In the genomic region with DNA sequence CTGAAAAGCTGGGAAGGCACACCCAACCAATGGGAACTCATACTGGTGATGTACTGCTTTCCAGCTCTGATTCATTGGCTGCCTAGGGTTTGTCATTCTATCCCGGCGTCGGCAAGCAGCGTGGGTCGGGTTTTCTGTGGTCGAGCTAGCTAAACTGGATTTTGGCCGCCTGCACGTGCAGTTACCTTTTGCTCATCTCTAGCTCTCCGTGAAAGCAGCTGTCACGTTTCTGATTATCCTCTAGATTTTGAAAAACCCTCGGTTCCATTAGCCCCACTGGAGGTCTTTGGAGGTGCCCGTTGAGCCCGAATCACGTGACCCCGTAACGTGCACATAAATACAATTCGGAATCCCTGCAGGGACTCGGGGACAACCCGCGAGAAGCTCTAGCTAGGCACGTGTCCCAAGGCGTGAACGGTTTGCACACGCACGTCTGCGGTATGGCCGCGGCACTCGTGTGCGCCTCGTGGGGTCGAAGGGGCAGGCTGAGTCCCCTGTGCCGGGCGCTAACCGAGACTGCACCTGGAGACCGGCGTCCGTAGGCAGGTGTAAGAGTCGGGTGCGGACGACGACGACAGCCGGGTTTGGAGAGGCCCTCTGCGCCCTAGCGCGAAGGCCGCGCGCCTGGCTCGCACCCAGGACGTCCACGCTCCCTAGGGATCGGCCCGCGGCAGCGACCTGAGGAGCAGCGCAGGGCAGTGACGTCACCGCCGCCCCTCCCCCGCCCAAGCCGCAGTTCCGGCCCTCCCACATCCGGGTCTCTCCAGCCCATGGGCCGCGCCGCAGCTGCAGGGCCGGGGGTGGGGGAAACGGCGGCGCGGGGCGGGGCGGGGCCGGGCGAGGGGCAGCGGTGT, we compare ENCODE assay signal across 8 mouse cellular contexts. TPM values are rescaled to one million over a fixed set of nuclear protein-coding genes. Genes with fewer than 3 reads are reported as not detected.
A peak's percentile ranks its signal among the peaks of the same experiment; 100 is the strongest.
DNase-seq lines count a peak whose midpoint lies in the region; ATAC-seq and TF ChIP-seq lines count a peak whose summit lies in the region.

No protein-coding gene starts in this region.

- under 1% methylated on average over 67 of the region's 78 CpGs for WGBS in forebrain, embryonic 13.5 days
- under 1% methylated on average over 74 of the region's 78 CpGs for WGBS in neural tube, embryonic 15.5 days

- H3K9ac ChIP-seq in ES-E14 (ENCODE audit: insufficient read depth, low read depth, low read length, poor library complexity, severe bottlenecking): peak overlapping the region; percentile 98
- H3K9ac ChIP-seq in forebrain, embryonic 13.5 days: peak overlapping the region; percentile 98
- peak overlapping the region; percentile 87 for H3K9ac ChIP-seq in neural tube, embryonic 15.5 days (replicated peaks)

- ATAC-seq in cerebellum, adult (ENCODE audit: insufficient number of reproducible peaks, low FRiP score, low TSS enrichment): peak; percentile 87
- peak; percentile 93 for ATAC-seq in forebrain, embryonic 13.5 days
- ATAC-seq in neural tube, embryonic 15.5 days (ENCODE audit: low FRiP score): peak; percentile 95

- intact Hi-C loops in heart, postnatal 14 days (cut with DNase I): loop anchor here (5.0 kb wide), 2 partner anchors 87 to 223 kb away; a partner anchor contains a TSS

- H3K27ac ChIP-seq in ES-E14 (ENCODE audit: insufficient read depth, low read depth, low read length, poor library complexity, severe bottlenecking): peak overlapping the region; percentile 98
- H3K27ac ChIP-seq in forebrain, embryonic 13.5 days: peak overlapping the region; percentile 96
- H3K27ac ChIP-seq in neural tube, embryonic 15.5 days (replicated peaks): peak overlapping the region; percentile 96

- DNase-seq in ES-E14 (ENCODE audit: low read depth, low spot score): peak; percentile 87
- peak; percentile 96 to 97 for DNase-seq in heart, postnatal 14 days
- DNase-seq in layer of hippocampus, adult 11-12 months (ENCODE audit: low spot score): peak; percentile 93
- DNase-seq in lung, adult 18-20 months: peak; percentile 90 to 93
- peak; percentile 96 for DNase-seq in testis, postnatal 14 days (ENCODE audit: low spot score)

- no peaks in the 10 kb centered on the region for H3K36me3 ChIP-seq in ES-E14 (ENCODE audit: control insufficient read depth, insufficient read depth, low read length, poor library complexity, severe bottlenecking)
- H3K36me3 ChIP-seq in forebrain, embryonic 13.5 days (ENCODE audit: poor library complexity, severe bottlenecking): no peaks in the 10 kb centered on the region
- no peaks in the 10 kb centered on the region for H3K36me3 ChIP-seq in neural tube, embryonic 15.5 days

- H3K4me2 ChIP-seq in forebrain, embryonic 13.5 days: peak overlapping the region; percentile 70
- H3K4me2 ChIP-seq in neural tube, embryonic 15.5 days: peak overlapping the region; percentile 58

- no peaks in the 10 kb centered on the region for H3K27me3 ChIP-seq in forebrain, embryonic 13.5 days
- no peaks in the 10 kb centered on the region for H3K27me3 ChIP-seq in neural tube, embryonic 15.5 days (replicated peaks)

- no peaks in the 10 kb centered on the region for H3K9me3 ChIP-seq in ES-E14 (ENCODE audit: control insufficient read depth, insufficient read depth, low read depth, low read length)
- H3K9me3 ChIP-seq in forebrain, embryonic 13.5 days (replicated peaks): no peaks in the 10 kb centered on the region
- no peaks in the 10 kb centered on the region for H3K9me3 ChIP-seq in neural tube, embryonic 15.5 days (replicated peaks)

- H3K4me1 ChIP-seq in ES-E14 (ENCODE audit: control insufficient read depth in 2 of 2, insufficient read depth in 2 of 2, low read length in 2 of 2, poor library complexity in 1 of 2): peaks cover 8 to 13% of the 10 kb centered on the region in 2 experiments; a peak in 3 of 4 replicates
- peaks cover 33% of the 10 kb centered on the region for H3K4me1 ChIP-seq in forebrain, embryonic 13.5 days
- peaks cover 27% of the 10 kb centered on the region for H3K4me1 ChIP-seq in neural tube, embryonic 15.5 days

- peak overlapping the region; percentile 71 to 91 for H3K4me3 ChIP-seq in ES-E14 (ENCODE audit: insufficient read depth in 1 of 2, low read depth in 1 of 2, low read length in 2 of 2, poor library complexity in 1 of 2, severe bottlenecking in 1 of 2)
- peak overlapping the region; percentile 79 for H3K4me3 ChIP-seq in forebrain, embryonic 13.5 days
- H3K4me3 ChIP-seq in neural tube, embryonic 15.5 days (replicated peaks): peak overlapping the region; percentile 70

- in situ Hi-C loops in ES-E14 (cut with MboI; ENCODE audit: low sequenced_read_pairs in 2 of 2, unreplicated experiment in 2 of 2): no loop called here

TF ChIP-seq in ES-E14, 5 proteins besides CTCF, POLR2A, EP300 and RAD21:
- no peak for TF ChIP-seq MAFK (IDR thresholded peaks at IDR 0.05; ENCODE audit: insufficient read depth, low read depth, low read length)
- no peak for TF ChIP-seq ZC3H11A (IDR thresholded peaks at IDR 0.05; ENCODE audit: borderline replicate concordance, low read depth, low read length)
- peak; percentile 66 for TF ChIP-seq HCFC1 (IDR thresholded peaks at IDR 0.05; ENCODE audit: borderline replicate concordance, insufficient read depth, low read length)
- TF ChIP-seq ZNF384 (IDR thresholded peaks at IDR 0.05; ENCODE audit: low read depth, low read length): no peak
- TF ChIP-seq CHD2 (IDR thresholded peaks at IDR 0.05; ENCODE audit: low read depth, low read length): peak; percentile 56; the same call in 1 of the 2 replicates

RNA-seq across cellular contexts. Expression of a gene that starts 3.3 kb away (rescaled TPM):
- total RNA-seq in ES-E14 (2012; rRNA removed): 117 and 121 TPM in 2 replicates
- 33.9 and 44.0 TPM in 2 replicates for polyA plus RNA-seq in forebrain, embryonic 13.5 days (2015; fragmentation: Nextera tagmentation; extraction: Ambion mirVana)
- total RNA-seq in heart, postnatal 14 days (2021): 100 to 1,000 TPM; 203 to 208 TPM
- polyA plus RNA-seq in neural tube, embryonic 15.5 days (2015; fragmentation: Nextera tagmentation; extraction: Ambion mirVana): 59.5 and 68.7 TPM in 2 replicates

Comparison
In these comparisons a context has a peak if more than half of its experiments do, and no peak if none do; other contexts are left out.
1. Peak in every context shown above with its lines: DNase-seq, ATAC-seq, H3K4me3 ChIP-seq and H3K27ac ChIP-seq.